8 mouse cellular contexts compared by ENCODE assay signal in the genomic region with DNA sequence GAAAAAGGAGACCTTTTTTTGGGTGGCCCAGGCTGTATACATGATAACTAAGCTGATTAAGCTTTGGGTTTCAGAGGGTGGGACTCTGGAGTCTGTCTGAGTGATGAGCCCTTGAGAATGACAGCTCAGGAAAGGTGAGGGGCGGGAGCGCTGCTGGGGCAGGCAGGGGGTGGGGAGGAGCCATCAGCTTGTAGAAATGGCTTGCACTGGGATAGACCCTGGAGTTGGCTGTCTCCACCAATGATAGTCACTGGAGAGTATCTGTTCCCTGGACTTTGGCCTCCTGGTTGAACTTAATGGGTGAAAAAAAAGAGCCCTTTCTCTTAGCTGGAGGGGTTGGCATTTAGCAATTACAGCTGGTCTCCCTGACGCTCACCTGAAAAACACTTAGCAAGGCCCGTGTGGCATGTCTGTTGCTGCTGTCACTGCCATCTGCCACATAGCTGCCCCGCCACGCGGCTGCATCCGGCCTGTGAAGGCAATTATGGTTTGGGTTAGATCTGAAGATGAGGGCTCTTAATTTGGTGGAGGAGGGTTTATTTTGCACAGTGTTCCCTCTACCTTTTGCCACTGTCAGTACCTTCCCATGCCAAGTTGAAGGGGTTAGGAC. TPM values are rescaled to one million over a fixed set of nuclear protein-coding genes. Genes with fewer than 3 reads are reported as not detected.
DNase-seq lines count a peak whose midpoint lies in the region; ATAC-seq and TF ChIP-seq lines count a peak whose summit lies in the region.

No protein-coding gene starts in this region.

- TF ChIP-seq CTCF in ES-Bruce4 (IDR thresholded peaks at IDR 0.05; ENCODE audit: low read depth, low read length) = no peak
- no peak for TF ChIP-seq CTCF in left cerebral cortex, adult 2 months (IDR thresholded peaks at IDR 0.05)

- H3K27ac ChIP-seq in hindbrain, embryonic 10.5 days = 0 out of 2 replicates have a peak overlapping the region, but pooled peaks have one; percentile 43
- H3K27ac ChIP-seq in hindbrain, embryonic 11.5 days (ENCODE audit: low read depth, low read length) = no peak overlapping the region
- 0 out of 2 replicates have a peak overlapping the region, but pooled peaks have one; percentile 17 for H3K27ac ChIP-seq in ES-Bruce4 (ENCODE audit: insufficient read depth, low read length)
- peak overlapping the region; percentile 85 for H3K27ac ChIP-seq in forebrain, embryonic 12.5 days
- H3K27ac ChIP-seq in left cerebral cortex, adult 2 months = no peak overlapping the region
- H3K27ac ChIP-seq in heart, embryonic 12.5 days (ENCODE audit: poor library complexity, severe bottlenecking) = no peak overlapping the region

- TF ChIP-seq POLR2A in ES-Bruce4 (IDR thresholded peaks at IDR 0.05; ENCODE audit: insufficient read depth, low read length) = no peak

- H3K27me3 ChIP-seq in hindbrain, embryonic 10.5 days (ENCODE audit: insufficient read depth, poor library complexity, severe bottlenecking) = no peaks in the 10 kb centered on the region
- H3K27me3 ChIP-seq in hindbrain, embryonic 11.5 days (ENCODE audit: control insufficient read depth, insufficient read depth, low read length) = no peaks in the 10 kb centered on the region
- no peaks in the 10 kb centered on the region for H3K27me3 ChIP-seq in ES-Bruce4 (ENCODE audit: control insufficient read depth, insufficient read depth, low read length, poor library complexity, severe bottlenecking)
- H3K27me3 ChIP-seq in forebrain, embryonic 12.5 days = no peaks in the 10 kb centered on the region
- no peaks in the 10 kb centered on the region for H3K27me3 ChIP-seq in heart, embryonic 12.5 days (replicated peaks)

- peaks cover 70% of the 10 kb centered on the region for H3K36me3 ChIP-seq in hindbrain, embryonic 10.5 days
- H3K36me3 ChIP-seq in hindbrain, embryonic 11.5 days (ENCODE audit: control insufficient read depth, insufficient read depth, low read length) = no peaks in the 10 kb centered on the region
- H3K36me3 ChIP-seq in ES-Bruce4 (ENCODE audit: control insufficient read depth, insufficient read depth, low read length, poor library complexity, severe bottlenecking) = peaks cover 13% of the 10 kb centered on the region
- peaks cover 35% of the 10 kb centered on the region for H3K36me3 ChIP-seq in forebrain, embryonic 12.5 days (replicated peaks)
- H3K36me3 ChIP-seq in heart, embryonic 12.5 days = peaks cover 59% of the 10 kb centered on the region

- no peak overlapping the region for H3K4me3 ChIP-seq in hindbrain, embryonic 10.5 days
- no peak overlapping the region for H3K4me3 ChIP-seq in hindbrain, embryonic 11.5 days (ENCODE audit: low read depth, low read length)
- no peak overlapping the region for H3K4me3 ChIP-seq in ES-Bruce4 (ENCODE audit: low read depth, low read length)
- no peak overlapping the region for H3K4me3 ChIP-seq in forebrain, embryonic 12.5 days (replicated peaks)
- H3K4me3 ChIP-seq in left cerebral cortex, adult 2 months = no peak overlapping the region
- no peak overlapping the region for H3K4me3 ChIP-seq in heart, embryonic 12.5 days

- no peak overlapping the region for H3K4me2 ChIP-seq in hindbrain, embryonic 11.5 days (replicated peaks; ENCODE audit: low read depth, low read length)
- no peak overlapping the region for H3K4me2 ChIP-seq in forebrain, embryonic 12.5 days
- H3K4me2 ChIP-seq in heart, embryonic 12.5 days = no peak overlapping the region

- TF ChIP-seq EP300 in ES-Bruce4 (IDR thresholded peaks at IDR 0.05; ENCODE audit: insufficient read depth, low read depth, low read length) = no peak

- no peak for ATAC-seq in hindbrain, embryonic 11.5 days (ENCODE audit: low FRiP score)
- peak; percentile 8; the same call in 1 of the 2 replicates for ATAC-seq in forebrain, embryonic 12.5 days (ENCODE audit: low FRiP score)
- ATAC-seq in heart, embryonic 12.5 days (ENCODE audit: insufficient number of reproducible peaks, low FRiP score) = no peak

- DNase-seq in hindbrain, embryonic 10.5 days (ENCODE audit: low spot score) = no peak
- no peak for DNase-seq in hindbrain, embryonic 11.5 days (ENCODE audit: low spot score)
- DNase-seq in kidney, postnatal 25 days = peak; percentile 63 to 82
- DNase-seq in left cerebral cortex, adult 8-10 months (ENCODE audit: low spot score in 2 of 2) = no peak
- no peak for DNase-seq in left cerebral cortex, adult 2 months (ENCODE audit: extremely low spot score in 1 of 2, low spot score in 2 of 2)

- WGBS in hindbrain, embryonic 10.5 days = 87% methylated on average over 8 of the region's 8 CpGs
- 90% methylated on average over 8 of the region's 8 CpGs for WGBS in hindbrain, embryonic 11.5 days
- 73% methylated on average over 8 of the region's 8 CpGs for WGBS in forebrain, embryonic 12.5 days
- 81% methylated on average over 8 of the region's 8 CpGs for WGBS in heart, embryonic 12.5 days

- intact Hi-C loops in left cerebral cortex, adult 2 months (cut with DNase I) = no loop called here

- peaks cover 60% of the 10 kb centered on the region for H3K4me1 ChIP-seq in hindbrain, embryonic 10.5 days (replicated peaks)
- H3K4me1 ChIP-seq in hindbrain, embryonic 11.5 days (replicated peaks; ENCODE audit: control insufficient read depth, insufficient read depth, low read length) = peaks cover 6% of the 10 kb centered on the region
- H3K4me1 ChIP-seq in ES-Bruce4 (ENCODE audit: control insufficient read depth, insufficient read depth, low read length) = peaks cover 12% of the 10 kb centered on the region
- H3K4me1 ChIP-seq in forebrain, embryonic 12.5 days = peaks cover 49% of the 10 kb centered on the region
- H3K4me1 ChIP-seq in heart, embryonic 12.5 days (replicated peaks) = peaks cover 20% of the 10 kb centered on the region

- no peaks in the 10 kb centered on the region for H3K9me3 ChIP-seq in hindbrain, embryonic 10.5 days
- no peaks in the 10 kb centered on the region for H3K9me3 ChIP-seq in hindbrain, embryonic 11.5 days (ENCODE audit: control insufficient read depth, low read length)
- no peaks in the 10 kb centered on the region for H3K9me3 ChIP-seq in ES-Bruce4 (replicated peaks; ENCODE audit: control insufficient read depth, insufficient read depth, low read length, poor library complexity, severe bottlenecking)
- no peaks in the 10 kb centered on the region for H3K9me3 ChIP-seq in forebrain, embryonic 12.5 days
- no peaks in the 10 kb centered on the region for H3K9me3 ChIP-seq in heart, embryonic 12.5 days (replicated peaks)

- no peak overlapping the region for H3K9ac ChIP-seq in hindbrain, embryonic 11.5 days (ENCODE audit: low read depth, low read length)
- H3K9ac ChIP-seq in ES-Bruce4 (ENCODE audit: low read depth, poor library complexity, severe bottlenecking) = no peak overlapping the region
- H3K9ac ChIP-seq in forebrain, embryonic 12.5 days = no peak overlapping the region
- no peak overlapping the region for H3K9ac ChIP-seq in heart, embryonic 12.5 days

RNA-seq across cellular contexts. Expression of a gene that starts 23.5 kb away (rescaled TPM):
- 58.9 and 60.0 TPM in 2 replicates for polyA plus RNA-seq in hindbrain, embryonic 10.5 days (2016; fragmentation: Nextera tagmentation; extraction: Ambion mirVana)
- polyA plus RNA-seq in hindbrain, embryonic 11.5 days (2014; fragmentation: Nextera tagmentation; extraction: Ambion mirVana) = 46.6 and 64.0 TPM in 2 replicates
- 109 and 114 TPM in 2 replicates for polyA plus RNA-seq in ES-Bruce4 (2011; ENCODE audit: insufficient read depth, insufficient read length, low read depth, missing spikeins)
- 67.6 and 79.0 TPM in 2 replicates for polyA plus RNA-seq in forebrain, embryonic 12.5 days (2016; fragmentation: Nextera tagmentation; extraction: Ambion mirVana)
- total RNA-seq in left cerebral cortex, adult 8-10 months (2022) = 100 to 1,000 TPM; 154 to 181 (median 168) TPM
- total RNA-seq in left cerebral cortex, adult 2 months (2021) = 100 to 1,000 TPM; 127 to 147 TPM
- 79.1 and 85.8 TPM in 2 replicates for polyA plus RNA-seq in heart, embryonic 12.5 days (2016; fragmentation: Nextera tagmentation; extraction: Ambion mirVana)

Comparison
In these comparisons a context has a peak if more than half of its experiments do, and no peak if none do; other contexts are left out.
1. H3K27ac ChIP-seq: peak in hindbrain, embryonic 10.5 days (single experiment), ES-Bruce4 (single experiment) and forebrain, embryonic 12.5 days (single experiment); none in hindbrain, embryonic 11.5 days (single experiment), left cerebral cortex, adult 2 months (single experiment) and heart, embryonic 12.5 days (single experiment).
2. DNase-seq: peak in kidney, postnatal 25 days (2 of 2); none in hindbrain, embryonic 10.5 days (single experiment), hindbrain, embryonic 11.5 days (single experiment), left cerebral cortex, adult 8-10 months (0 of 2) and left cerebral cortex, adult 2 months (0 of 2).